Mouse (Mus musculus) gastrocnemius, adult 2 months (tissue): ENCODE data around the gene Robo4. TPM values are rescaled to one million over a fixed set of nuclear protein-coding genes. Genes with fewer than 3 reads are reported as not detected.
A peak's percentile ranks its signal among the peaks of the same experiment; 100 is the strongest.

Source experiments
- DNase-seq: peaks from one replicate; pipeline ENCODE4 v3.0.0; 2022
- H3K27ac ChIP-seq: fragments of 200-600 bp; 2 replicates; pipeline ENCODE4 v1.8.1; 2022; ENCODE audit warnings: mild to moderate bottlenecking
- H3K4me3 ChIP-seq: fragments of 200-600 bp; 2 replicates; pipeline ENCODE4 v1.8.1; 2022; ENCODE audit warnings: mild to moderate bottlenecking, moderate library complexity
- CTCF ChIP-seq: fragments of 200-600 bp; IDR thresholded peaks from 2 replicates; pipeline ENCODE4 v1.8.1; 2022; ENCODE audit warnings: antibody characterized with exemption, mild to moderate bottlenecking, moderate library complexity
- intact Hi-C: fragments of 180-260 bp; cut with DNase I; formaldehyde crosslinking; loops from one replicate; pipeline ENCODE4 v1.15.1; 2025
- total RNA-seq, 2 experiments: library from RNA; stranded (reverse); gene quantifications; 2 replicates each; pipeline ENCODE4 v1.2.3; 2021

Robo4 gene
- total RNA-seq, 2 experiments from 2014 or later, result 8.6 to 10.6 TPM

- H3K4me3 ChIP-seq, result no peak overlapping the region
- intact Hi-C loops, result no loop called here
- no peak overlapping the region for H3K27ac ChIP-seq
- DNase-seq, result no peak
- TF ChIP-seq CTCF, result no peak
Measured at GRCm38 (mm10) chr9:37409698-37410445, 8.2 kb downstream of the Robo4 start.

- Histone ChIP-seq H3K27ac (no peak overlapping the region), H3K4me3 (no peak overlapping the region)
- DNase-seq, result no peak
- intact Hi-C loops, result no loop called here
- TF ChIP-seq CTCF, result no peak
Measured at GRCm38 (mm10) chr9:37412989-37413388, 11.3 kb downstream of the Robo4 start.

GRCm38 (mm10) chr9:37414666-37415065, 13.0 kb downstream of the Robo4 start:
- Histone ChIP-seq H3K4me3 (no peak overlapping the region), H3K27ac (no peak overlapping the region)
- no peak for DNase-seq
- intact Hi-C loops, result no loop called here
- no peak for TF ChIP-seq CTCF

- intact Hi-C loops, result no loop called here
- no peak overlapping the region for H3K4me3 ChIP-seq
- no peak overlapping the region for H3K27ac ChIP-seq
- DNase-seq, result no peak
- no peak for TF ChIP-seq CTCF
Measured at GRCm38 (mm10) chr9:37418791-37419190, 17.1 kb downstream of the Robo4 start.

GRCm38 (mm10) chr9:37420676-37421075, 19.0 kb downstream of the Robo4 start:
- Histone ChIP-seq H3K27ac (peak overlapping the region; percentile 61), H3K4me3 (peak overlapping the region; percentile 62)
- DNase-seq, result peak; percentile 88
- intact Hi-C loops, result no loop called here
- peak; percentile 65 for TF ChIP-seq CTCF

- intact Hi-C loops, result no loop called here
- H3K27ac ChIP-seq, result peak overlapping the region; percentile 61; the same call in 1 of the 2 replicates
- peak overlapping the region; percentile 62 for H3K4me3 ChIP-seq
- DNase-seq, result no peak
- no peak for TF ChIP-seq CTCF
Measured at GRCm38 (mm10) chr9:37421239-37421638, 19.5 kb downstream of the Robo4 start.

- intact Hi-C loops, result no loop called here
Measured at GRCm38 (mm10) chr9:37429326-37429725, 27.6 kb downstream of the Robo4 start.

GRCm38 (mm10) chr9:37430582-37430981, 28.9 kb downstream of the Robo4 start:
- DNase-seq, result peak; percentile 89
- intact Hi-C loops, result loop anchor here (2.0 kb wide), 1 partner anchor 186 kb away; no protein-coding TSS in a partner anchor
- Histone ChIP-seq H3K27ac (no peak overlapping the region), H3K4me3 (peak overlapping the region; percentile 57)
- TF ChIP-seq CTCF, result peak; percentile 92

More at GRCm38 (mm10) chr9:37429326-37429725, 27.6 kb downstream of the Robo4 start:
- DNase-seq, result no peak
- Histone ChIP-seq H3K4me3 (no peak overlapping the region), H3K27ac (no peak overlapping the region)
- TF ChIP-seq CTCF, result no peak

GRCm38 (mm10) chr9:37432026-37432666, 30.4 kb downstream of the Robo4 start:
- peak; percentile 54 for DNase-seq
- TF ChIP-seq CTCF, result peak; percentile 66
- Histone ChIP-seq H3K4me3 (peak overlapping the region; percentile 56), H3K27ac (no peak overlapping the region)
- intact Hi-C loops, result no loop called here

GRCm38 (mm10) chr9:37432720-37433421, 31.2 kb downstream of the Robo4 start, which contains the start of gene Robo3:
Robo3 (minus strand) TSS chr9:37433246.
- no peak for TF ChIP-seq CTCF
- Histone ChIP-seq H3K27ac (no peak within 1 kb of the TSS), H3K4me3 (peak within 1 kb of the TSS; percentile 56)
- intact Hi-C loops, result no loop called here
- DNase-seq, result no peak

- Histone ChIP-seq H3K4me3 (no peak overlapping the region), H3K27ac (no peak overlapping the region)
- TF ChIP-seq CTCF, result no peak
- intact Hi-C loops, result no loop called here
- DNase-seq, result no peak
Measured at GRCm38 (mm10) chr9:37433823-37434560, 32.3 kb downstream of the Robo4 start.

- no peak overlapping the region for H3K4me3 ChIP-seq
- no peak for TF ChIP-seq CTCF
- H3K27ac ChIP-seq, result no peak overlapping the region
- intact Hi-C loops, result no loop called here
- no peak for DNase-seq
Measured at GRCm38 (mm10) chr9:37434932-37435331, 33.2 kb downstream of the Robo4 start.
